Mouse (Mus musculus) lung, postnatal 4 days (tissue): ENCODE data around the gene Spaca4.

Experiments
- DNase-seq, 2 experiments: peaks; one replicate each; pipeline ENCODE4 v3.0.0; 2021

Gene Spaca4

DNA sequence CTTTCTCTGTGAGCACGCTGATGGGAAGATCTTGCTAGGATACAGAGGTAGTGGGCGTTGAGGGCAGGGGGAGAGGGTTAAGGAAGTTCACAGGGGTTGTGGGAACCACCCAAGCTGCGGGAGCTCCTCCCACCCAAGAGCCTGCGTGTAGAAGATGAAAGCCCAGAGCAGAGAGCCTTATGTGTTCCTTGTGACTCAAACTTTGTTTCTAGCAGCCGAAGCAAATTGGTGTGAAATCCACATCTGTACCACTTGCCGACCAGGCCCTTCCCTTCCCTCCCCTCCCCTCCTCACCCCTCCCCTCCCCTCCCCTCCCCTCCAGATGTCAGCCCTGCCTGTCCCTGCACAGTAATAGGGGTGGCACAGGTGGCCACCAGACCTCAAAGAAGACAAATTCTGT, 30.5 kb downstream of the Spaca4 start:
- no peak for DNase-seq

- DNase-seq, result no peak
These were observed 31.6 kb downstream of the Spaca4 start, which contains the start of gene Sec1 for GRCm38 (mm10) chr7:45693921-45694591. Gene Sec1, minus strand, starts transcription at chr7:45694402.

GRCm38 (mm10) chr7:45692364-45692763, 33.2 kb downstream of the Spaca4 start:
- DNase-seq, result peak in 1 of 2 experiments; percentile 5

DNA sequence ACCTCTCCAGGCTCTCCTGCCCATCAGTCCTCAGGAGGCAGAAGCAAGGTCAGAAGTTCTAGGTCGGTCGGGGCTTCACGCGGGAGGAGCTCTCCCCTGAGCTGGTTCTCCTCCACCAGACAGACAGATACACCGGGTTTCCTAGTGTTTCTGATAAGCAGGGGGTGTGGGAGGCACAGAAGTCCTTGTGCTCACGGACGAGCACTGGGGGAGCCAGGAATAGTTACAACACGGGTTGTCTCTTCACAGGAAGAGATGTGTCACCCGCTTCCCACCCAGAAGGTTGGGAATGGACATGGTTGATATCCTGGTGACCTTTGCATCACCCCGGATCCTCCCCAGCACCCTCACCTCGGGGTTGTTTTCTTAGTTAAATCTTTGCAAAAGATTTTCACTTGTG, 35.8 kb downstream of the Spaca4 start:
- DNase-seq, result no peak

DNA sequence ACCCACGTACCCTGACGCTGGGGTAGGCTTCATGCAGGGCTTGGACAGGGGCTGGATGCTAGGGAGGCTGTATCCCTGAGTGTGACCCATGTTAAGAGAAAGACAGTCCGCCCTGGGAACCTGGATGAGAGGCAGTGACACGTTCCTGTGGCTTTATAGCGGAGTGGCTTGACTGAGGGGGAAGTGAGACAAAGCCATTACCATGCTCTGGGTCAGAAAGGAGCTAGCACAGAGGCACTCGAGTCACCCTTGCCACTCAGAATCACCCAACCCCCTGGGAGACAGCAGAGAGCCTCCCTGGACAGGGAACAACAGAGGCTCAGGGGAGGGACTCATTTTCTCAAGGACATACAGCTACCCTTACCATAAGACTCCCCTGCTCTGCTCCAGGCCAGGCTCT, 36.5 kb downstream of the Spaca4 start:
- no peak for DNase-seq

- DNase-seq, result peak in 1 of 2 experiments; percentile 29
These were observed 38.8 kb downstream of the Spaca4 start for GRCm38 (mm10) chr7:45686841-45687240.

DNA sequence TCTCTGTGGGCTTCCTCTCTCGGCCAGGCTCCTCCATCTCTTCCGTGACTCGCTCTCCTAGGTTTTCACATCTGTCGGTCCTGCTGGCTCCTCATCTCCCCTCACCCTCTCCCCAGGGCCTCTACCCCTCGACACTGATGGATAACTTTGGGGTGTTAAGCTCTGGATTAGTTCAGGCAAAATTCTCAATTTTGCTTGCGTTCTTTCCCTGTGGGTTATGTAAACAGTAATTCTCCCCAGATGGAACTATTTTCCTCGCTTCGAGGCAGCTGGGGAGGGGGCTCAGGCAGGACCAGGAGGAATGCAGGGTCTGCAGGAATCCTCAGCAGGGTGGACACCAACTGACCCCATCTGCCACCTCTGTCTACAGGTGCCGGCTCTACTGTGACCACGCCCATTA, 39.8 kb downstream of the Spaca4 start:
- DNase-seq, result no peak

DNA sequence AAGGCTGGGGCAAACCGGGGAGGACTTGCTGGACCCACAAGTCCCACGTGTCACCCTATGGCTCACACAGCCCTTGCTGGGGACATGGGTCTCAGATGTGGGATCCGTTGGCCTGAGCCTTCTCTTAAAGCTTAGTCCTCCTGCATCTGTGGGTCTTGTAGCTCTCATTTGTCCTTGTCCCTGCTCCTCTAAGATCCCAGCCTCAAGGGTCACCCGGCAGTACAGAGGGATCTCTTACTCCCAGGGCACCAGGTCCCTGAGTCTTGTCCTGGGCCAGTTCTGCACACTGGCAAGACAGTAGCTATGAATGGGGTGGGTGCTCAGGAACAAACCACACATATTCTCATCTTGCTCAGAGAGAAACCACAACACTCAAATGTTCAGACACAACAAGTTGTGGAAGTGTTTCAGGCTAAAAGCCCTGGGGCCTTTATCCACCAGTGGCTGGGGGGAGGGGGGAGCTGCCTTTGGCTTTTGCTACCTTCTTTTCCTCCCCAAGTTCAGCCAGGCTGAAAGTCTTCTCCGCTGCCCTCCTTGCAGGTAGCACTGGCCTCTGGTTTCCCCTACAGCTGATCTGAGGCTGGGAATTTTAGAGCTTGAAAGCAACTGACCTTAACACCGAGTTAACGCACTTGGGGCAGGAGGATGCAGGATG, 42.1 kb downstream of the Spaca4 start, which contains the start of gene Ntn5:
Gene Ntn5, plus strand, starts transcription at position 627 of the 655 bp plus-strand sequence.
- no peak for DNase-seq

- DNase-seq, result peak; percentile 90 to 92
These were observed 43.2 kb downstream of the Spaca4 start for GRCm38 (mm10) chr7:45682144-45683126.

DNA sequence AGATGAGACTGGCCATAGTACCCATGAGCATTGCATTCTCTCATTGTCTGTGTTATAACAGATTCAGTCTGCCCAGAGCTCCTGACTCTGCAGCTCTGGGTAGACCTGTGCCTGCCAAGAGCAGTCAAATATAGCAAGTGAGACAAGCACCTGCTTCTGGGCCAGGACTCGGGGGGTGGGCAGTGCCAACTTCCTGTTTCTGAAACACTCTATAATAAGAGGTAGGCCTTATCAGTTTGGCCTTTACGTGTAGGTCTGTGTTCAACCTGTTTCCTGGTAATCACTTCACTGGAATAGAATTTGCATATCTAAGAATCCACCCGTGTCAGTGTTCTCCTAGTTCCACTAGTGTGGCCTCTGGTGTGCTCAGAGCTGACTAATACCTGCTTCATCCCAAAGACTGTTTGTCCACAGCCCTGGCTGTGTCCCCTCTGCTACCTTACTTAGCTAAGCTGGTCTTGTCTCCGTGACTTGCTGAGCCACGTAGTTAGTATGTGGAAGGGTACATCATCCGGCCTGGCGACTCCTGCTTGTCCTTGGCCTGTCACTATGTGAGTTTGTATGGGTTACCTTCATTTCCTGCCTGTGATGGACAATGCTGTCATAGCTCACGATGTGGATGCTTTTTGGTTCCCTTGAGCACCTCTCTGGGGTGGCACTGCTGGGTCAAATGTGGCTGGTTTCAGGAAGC, 44.4 kb downstream of the Spaca4 start:
- DNase-seq, result peak; percentile 55 to 72

- peak; percentile 57 to 71 for DNase-seq
These were observed 45.5 kb downstream of the Spaca4 start for GRCm38 (mm10) chr7:45679966-45680621.

DNA sequence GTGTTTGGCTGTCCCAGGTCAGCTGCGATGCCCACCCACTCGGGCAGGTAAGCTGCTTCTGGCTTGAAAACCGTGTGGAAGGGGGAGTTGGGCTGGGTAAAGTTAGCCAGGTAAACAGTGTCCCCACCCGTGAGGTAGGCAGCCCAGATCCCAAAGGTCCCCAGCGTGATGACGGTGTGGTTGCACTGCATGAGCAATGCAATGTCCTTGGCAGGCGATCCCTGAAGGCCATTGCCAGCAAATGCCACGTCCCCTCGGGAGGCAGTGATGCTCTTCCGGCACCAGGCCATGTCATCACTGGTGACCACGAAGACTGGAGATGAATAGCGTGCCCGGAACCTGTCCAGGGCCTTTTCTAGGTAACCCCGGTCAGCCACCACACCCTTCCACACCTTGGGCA, 47.1 kb downstream of the Spaca4 start:
- DNase-seq, result no peak

GRCm38 (mm10) chr7:45677627-45678295, 47.9 kb downstream of the Spaca4 start:
- no peak for DNase-seq
